Comparison of ENCODE assay signal across 9 mouse cellular contexts in the genomic region with DNA sequence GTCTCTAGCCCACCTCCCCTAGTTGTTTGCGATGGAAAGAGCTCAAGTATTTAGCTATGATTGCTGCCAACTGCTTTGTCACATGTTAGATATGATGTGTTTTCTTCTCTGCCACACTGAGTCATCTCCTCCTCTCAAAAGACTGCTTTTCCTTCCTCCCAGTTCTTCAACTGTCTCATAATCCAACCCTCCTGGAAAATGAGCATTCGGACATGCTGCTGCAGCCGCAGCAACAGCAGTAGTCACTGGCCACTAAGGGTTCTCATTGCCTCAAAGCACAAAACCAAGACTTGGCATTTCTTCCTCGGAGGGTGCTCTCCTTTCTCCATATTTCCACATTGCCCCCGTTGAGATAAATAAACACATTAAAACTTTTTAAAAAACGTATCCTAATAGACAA. TPM values are rescaled to one million over a fixed set of nuclear protein-coding genes. Genes with fewer than 3 reads are reported as not detected.
DNase-seq lines count a peak whose midpoint lies in the region; ATAC-seq lines count a peak whose summit lies in the region.
"Had no signal": no experiment of that assay in that cellular context is flagged by ENCODE, and none has a peak within 500 bp of the region (broad histone marks: within the 10 kb centered on the region; RNA-seq: fewer than 3 reads in every experiment).

No protein-coding gene starts in this region.

- H3K27ac ChIP-seq in kidney, embryonic 14.5 days (ENCODE audit: low read depth, low read length) = no peak overlapping the region
- H3K27ac ChIP-seq in forebrain, embryonic 15.5 days (replicated peaks) = peak overlapping the region; percentile 89
- no peak overlapping the region for H3K27ac ChIP-seq in midbrain, embryonic 10.5 days (replicated peaks)

- H3K27me3 ChIP-seq in kidney, embryonic 14.5 days (ENCODE audit: control insufficient read depth, insufficient read depth, low read length) = peaks cover 3% of the 10 kb centered on the region; the same call in 1 of the 2 replicates
- no peaks in the 10 kb centered on the region for H3K27me3 ChIP-seq in forebrain, embryonic 15.5 days
- peaks cover 15% of the 10 kb centered on the region; the same call in 1 of the 2 replicates for H3K27me3 ChIP-seq in midbrain, embryonic 10.5 days (ENCODE audit: low read depth, poor library complexity, severe bottlenecking)

- no peaks in the 10 kb centered on the region for H3K36me3 ChIP-seq in kidney, embryonic 14.5 days (ENCODE audit: control insufficient read depth, insufficient read depth, low read length)
- no peaks in the 10 kb centered on the region for H3K36me3 ChIP-seq in forebrain, embryonic 15.5 days
- no peaks in the 10 kb centered on the region for H3K36me3 ChIP-seq in midbrain, embryonic 10.5 days

- no peak overlapping the region for H3K9ac ChIP-seq in kidney, embryonic 14.5 days (ENCODE audit: low read depth, low read length)
- H3K9ac ChIP-seq in forebrain, embryonic 15.5 days (replicated peaks) = peak overlapping the region; percentile 63

- WGBS in kidney, embryonic 14.5 days = 38% methylated on average over 6 of the region's 6 CpGs
- 3% methylated on average over 6 of the region's 6 CpGs for WGBS in forebrain, embryonic 15.5 days
- 36% methylated on average over 6 of the region's 6 CpGs for WGBS in midbrain, embryonic 10.5 days

- no peaks in the 10 kb centered on the region for H3K9me3 ChIP-seq in kidney, embryonic 14.5 days (ENCODE audit: control insufficient read depth, low read length)
- no peaks in the 10 kb centered on the region for H3K9me3 ChIP-seq in forebrain, embryonic 15.5 days
- H3K9me3 ChIP-seq in midbrain, embryonic 10.5 days (replicated peaks) = no peaks in the 10 kb centered on the region

- ATAC-seq in kidney, embryonic 14.5 days (ENCODE audit: low FRiP score, low TSS enrichment) = no peak
- ATAC-seq in forebrain, embryonic 15.5 days (replicated peaks) = no peak
- no peak for ATAC-seq in megakaryocyte, adult 5-6 weeks (ENCODE audit: poor library complexity, severe bottlenecking)
- ATAC-seq: Patski had no signal

- DNase-seq in kidney, adult 9 months = no peak
- peak; percentile 30 to 51 for DNase-seq in cerebellum, postnatal 10 days
- no peak for DNase-seq in midbrain, embryonic 10.5 days (ENCODE audit: low spot score)
- DNase-seq in ovary, postnatal 10 days (ENCODE audit: low spot score) = no peak
- no peak for DNase-seq in spleen, postnatal 4 days (ENCODE audit: low spot score in 2 of 2)

- 0 out of 2 replicates have a peak, but pooled peaks cover 6% of the 10 kb centered on the region for H3K4me1 ChIP-seq in kidney, embryonic 14.5 days (ENCODE audit: control insufficient read depth, insufficient read depth, low read length)
- peaks cover 47% of the 10 kb centered on the region for H3K4me1 ChIP-seq in forebrain, embryonic 15.5 days
- H3K4me1 ChIP-seq in midbrain, embryonic 10.5 days = peaks cover 23% of the 10 kb centered on the region

- H3K4me3 ChIP-seq in kidney, embryonic 14.5 days (ENCODE audit: low read length) = peak overlapping the region; percentile 60
- peak overlapping the region; percentile 55 for H3K4me3 ChIP-seq in forebrain, embryonic 15.5 days
- H3K4me3 ChIP-seq in midbrain, embryonic 10.5 days = peak overlapping the region; percentile 61

- peak overlapping the region; percentile 93 for H3K4me2 ChIP-seq in kidney, embryonic 14.5 days (replicated peaks; ENCODE audit: low read depth, low read length)
- peak overlapping the region; percentile 81 for H3K4me2 ChIP-seq in forebrain, embryonic 15.5 days (replicated peaks)

RNA-seq across cellular contexts. Expression of a gene that starts 1.2 kb away (rescaled TPM):
- polyA plus RNA-seq in kidney, embryonic 14.5 days (2014; fragmentation: Nextera tagmentation; extraction: Ambion mirVana) = 13.8 and 17.7 TPM in 2 replicates
- 131 and 139 TPM in 2 replicates for polyA plus RNA-seq in forebrain, embryonic 15.5 days (2015; fragmentation: Nextera tagmentation; extraction: Ambion mirVana)
- polyA plus RNA-seq in midbrain, embryonic 10.5 days (2016; fragmentation: Nextera tagmentation; extraction: Ambion mirVana) = 24.1 and 41.4 TPM in 2 replicates
- not detected in 2 replicates for total RNA-seq in megakaryocyte, adult 5-6 weeks (2015)
- 2.3 TPM in 1 of 2 replicates, not detected in the other for total RNA-seq in megakaryocyte, adult 5-6 weeks (2017)
- polyA plus RNA-seq: Patski had no signal

Comparison
In these comparisons a context has a peak if more than half of its experiments do, and no peak if none do; other contexts are left out.
1. DNase-seq: peak in cerebellum, postnatal 10 days (2 of 2); none in kidney, adult 9 months (single experiment), midbrain, embryonic 10.5 days (single experiment), ovary, postnatal 10 days (single experiment) and spleen, postnatal 4 days (0 of 2).
2. Peak in every context shown above with its lines, with median percentiles within 50 percentile points of each other: H3K4me3 ChIP-seq.